Mouse (Mus musculus): ENCODE data around the gene Akap7. TPM values are rescaled to one million over a fixed set of nuclear protein-coding genes. Genes with fewer than 3 reads are reported as not detected.
"Not testable (repeated sequence)": the region's sequence is repeated elsewhere in the genome, so short reads cannot be mapped to it uniquely, and the experiment has no call there.

The Akap7 gene
- polyA plus RNA-seq, 1 experiment from 2014 or later, result 28.5 TPM

GRCm38 (mm10) chr10:25200691-25201090 lies 107.0 kb downstream of the Akap7 start:
- ATAC-seq (replicated peaks; ENCODE audit: insufficient number of reproducible peaks, low FRiP score, low TSS enrichment), result no peak
- no peak overlapping the region for H3K4me3 ChIP-seq (ENCODE audit: low read depth, low read length)
- WGBS (ENCODE audit: insufficient replicate concordance), result 81% methylated on average over 7 of the region's 7 CpGs
- no peak overlapping the region for H3K9ac ChIP-seq (ENCODE audit: low read depth, low read length)
- H3K36me3 ChIP-seq (ENCODE audit: control insufficient read depth, insufficient read depth, low read length), result no peaks in the 10 kb centered on the region
- no peaks in the 10 kb centered on the region for H3K9me3 ChIP-seq (replicated peaks; ENCODE audit: control insufficient read depth, low read length)
- H3K27ac ChIP-seq (ENCODE audit: low read depth, low read length), result no peak overlapping the region
- H3K4me1 ChIP-seq (ENCODE audit: control insufficient read depth, insufficient read depth, low read length), result peaks cover 10% of the 10 kb centered on the region; the same call in 1 of the 2 replicates
- no peaks in the 10 kb centered on the region for H3K27me3 ChIP-seq (ENCODE audit: control insufficient read depth, insufficient read depth, low read length)
- H3K4me2 ChIP-seq, result peak overlapping the region; percentile 87; the same call in 1 of the 2 replicates

GRCm38 (mm10) chr10:25199510-25200353 lies 107.9 kb downstream of the Akap7 start:
- Histone ChIP-seq H3K4me2 (peak overlapping the region; percentile 87), H3K9ac (ENCODE audit: low read depth, low read length) (peak overlapping the region; percentile 64), H3K4me3 (ENCODE audit: low read depth, low read length) (peak overlapping the region; percentile 43), H3K4me1 (ENCODE audit: control insufficient read depth, insufficient read depth, low read length) (peaks cover 10% of the 10 kb centered on the region; the same call in 1 of the 2 replicates), H3K27ac (ENCODE audit: low read depth, low read length) (no peak overlapping the region), H3K36me3 (ENCODE audit: control insufficient read depth, insufficient read depth, low read length) (no peaks in the 10 kb centered on the region), H3K9me3 (replicated peaks; ENCODE audit: control insufficient read depth, low read length) (no peaks in the 10 kb centered on the region), H3K27me3 (ENCODE audit: control insufficient read depth, insufficient read depth, low read length) (no peaks in the 10 kb centered on the region)
- ATAC-seq (replicated peaks; ENCODE audit: insufficient number of reproducible peaks, low FRiP score, low TSS enrichment), result no peak
- whole genome bisulfite sequencing (ENCODE audit: insufficient replicate concordance), result 15% methylated on average over 32 of the region's 32 CpGs

- H3K9ac ChIP-seq (ENCODE audit: low read depth, low read length), result peak overlapping the region; percentile 58; the same call in 1 of the 2 replicates
These were observed 109.1 kb downstream of the Akap7 start for GRCm38 (mm10) chr10:25198575-25198974.

GRCm38 (mm10) chr10:25198048-25198447 lies 109.6 kb downstream of the Akap7 start:
- peak overlapping the region; percentile 87 for H3K4me2 ChIP-seq
- WGBS (ENCODE audit: insufficient replicate concordance), result 47% methylated on average over 9 of the region's 9 CpGs
- no peaks in the 10 kb centered on the region for H3K9me3 ChIP-seq (replicated peaks; ENCODE audit: control insufficient read depth, low read length)
- H3K27me3 ChIP-seq (ENCODE audit: control insufficient read depth, insufficient read depth, low read length), result no peaks in the 10 kb centered on the region
- peaks cover 10% of the 10 kb centered on the region; the same call in 1 of the 2 replicates for H3K4me1 ChIP-seq (ENCODE audit: control insufficient read depth, insufficient read depth, low read length)
- H3K4me3 ChIP-seq (ENCODE audit: low read depth, low read length), result 0 out of 2 replicates have a peak overlapping the region, but pooled peaks have one; percentile 14
- H3K36me3 ChIP-seq (ENCODE audit: control insufficient read depth, insufficient read depth, low read length), result no peaks in the 10 kb centered on the region
- ATAC-seq (replicated peaks; ENCODE audit: insufficient number of reproducible peaks, low FRiP score, low TSS enrichment), result no peak
- H3K27ac ChIP-seq (ENCODE audit: low read depth, low read length), result peak overlapping the region; percentile 50; the same call in 1 of the 2 replicates
- H3K9ac ChIP-seq (ENCODE audit: low read depth, low read length), result 0 out of 2 replicates have a peak overlapping the region, but pooled peaks have one; percentile 58

More at GRCm38 (mm10) chr10:25198575-25198974, 109.1 kb downstream of the Akap7 start:
- Histone ChIP-seq H3K27me3 (ENCODE audit: control insufficient read depth, insufficient read depth, low read length) (no peaks in the 10 kb centered on the region), H3K27ac (ENCODE audit: low read depth, low read length) (peak overlapping the region; percentile 50; the same call in 1 of the 2 replicates), H3K36me3 (ENCODE audit: control insufficient read depth, insufficient read depth, low read length) (no peaks in the 10 kb centered on the region), H3K9me3 (replicated peaks; ENCODE audit: control insufficient read depth, low read length) (no peaks in the 10 kb centered on the region), H3K4me3 (ENCODE audit: low read depth, low read length) (0 out of 2 replicates have a peak overlapping the region, but pooled peaks have one; percentile 14), H3K4me1 (ENCODE audit: control insufficient read depth, insufficient read depth, low read length) (peaks cover 10% of the 10 kb centered on the region; the same call in 1 of the 2 replicates), H3K4me2 (peak overlapping the region; percentile 87)
- WGBS (ENCODE audit: insufficient replicate concordance), result 43% methylated on average over 12 of the region's 12 CpGs
- ATAC-seq (replicated peaks; ENCODE audit: insufficient number of reproducible peaks, low FRiP score, low TSS enrichment), result no peak

GRCm38 (mm10) chr10:25192180-25193073 lies 115.2 kb downstream of the Akap7 start:
- ATAC-seq (replicated peaks; ENCODE audit: insufficient number of reproducible peaks, low FRiP score, low TSS enrichment), result no peak
- H3K4me1 ChIP-seq (ENCODE audit: control insufficient read depth, insufficient read depth, low read length), result no peaks in the 10 kb centered on the region
- H3K4me2 ChIP-seq, result no peak overlapping the region
- 79% methylated on average over 5 of the region's 5 CpGs for WGBS (ENCODE audit: insufficient replicate concordance)
- H3K36me3 ChIP-seq (ENCODE audit: control insufficient read depth, insufficient read depth, low read length), result no peaks in the 10 kb centered on the region
- H3K27me3 ChIP-seq (ENCODE audit: control insufficient read depth, insufficient read depth, low read length), result no peaks in the 10 kb centered on the region
- H3K4me3 ChIP-seq (ENCODE audit: low read depth, low read length), result no peak overlapping the region
- no peak overlapping the region for H3K9ac ChIP-seq (ENCODE audit: low read depth, low read length)
- no peak overlapping the region for H3K27ac ChIP-seq (ENCODE audit: low read depth, low read length)
- H3K9me3 ChIP-seq (replicated peaks; ENCODE audit: control insufficient read depth, low read length), result no peaks in the 10 kb centered on the region

- no peak overlapping the region for H3K27ac ChIP-seq (ENCODE audit: low read depth, low read length)
- no peaks in the 10 kb centered on the region for H3K36me3 ChIP-seq (ENCODE audit: control insufficient read depth, insufficient read depth, low read length)
- no peak overlapping the region for H3K4me2 ChIP-seq
- H3K4me1 ChIP-seq (ENCODE audit: control insufficient read depth, insufficient read depth, low read length), result no peaks in the 10 kb centered on the region
- 85% methylated on average over 4 of the region's 4 CpGs for WGBS (ENCODE audit: insufficient replicate concordance)
- H3K9me3 ChIP-seq (replicated peaks; ENCODE audit: control insufficient read depth, low read length), result no peaks in the 10 kb centered on the region
- no peaks in the 10 kb centered on the region for H3K27me3 ChIP-seq (ENCODE audit: control insufficient read depth, insufficient read depth, low read length)
- no peak overlapping the region for H3K4me3 ChIP-seq (ENCODE audit: low read depth, low read length)
- ATAC-seq (replicated peaks; ENCODE audit: insufficient number of reproducible peaks, low FRiP score, low TSS enrichment), result no peak
- H3K9ac ChIP-seq (ENCODE audit: low read depth, low read length), result no peak overlapping the region
These were observed 116.5 kb downstream of the Akap7 start for GRCm38 (mm10) chr10:25191166-25191565.

GRCm38 (mm10) chr10:25186240-25186639 lies 121.4 kb downstream of the Akap7 start:
- WGBS (ENCODE audit: insufficient replicate concordance), result 45% methylated on average over 9 of the region's 9 CpGs
- not testable (repeated sequence) for H3K27me3 ChIP-seq (ENCODE audit: control insufficient read depth, insufficient read depth, low read length); H3K9ac ChIP-seq (ENCODE audit: low read depth, low read length); H3K4me3 ChIP-seq (ENCODE audit: low read depth, low read length); H3K27ac ChIP-seq (ENCODE audit: low read depth, low read length); ATAC-seq (replicated peaks; ENCODE audit: insufficient number of reproducible peaks, low FRiP score, low TSS enrichment); H3K4me1 ChIP-seq (ENCODE audit: control insufficient read depth, insufficient read depth, low read length); H3K4me2 ChIP-seq; H3K36me3 ChIP-seq (ENCODE audit: control insufficient read depth, insufficient read depth, low read length); H3K9me3 ChIP-seq (replicated peaks; ENCODE audit: control insufficient read depth, low read length)

GRCm38 (mm10) chr10:25185691-25186090 lies 122.0 kb downstream of the Akap7 start:
- H3K9ac ChIP-seq (ENCODE audit: low read depth, low read length), result no peak overlapping the region
- no peaks in the 10 kb centered on the region for H3K4me1 ChIP-seq (ENCODE audit: control insufficient read depth, insufficient read depth, low read length)
- no peak for ATAC-seq (replicated peaks; ENCODE audit: insufficient number of reproducible peaks, low FRiP score, low TSS enrichment)
- no peaks in the 10 kb centered on the region for H3K27me3 ChIP-seq (ENCODE audit: control insufficient read depth, insufficient read depth, low read length)
- H3K36me3 ChIP-seq (ENCODE audit: control insufficient read depth, insufficient read depth, low read length), result no peaks in the 10 kb centered on the region
- WGBS (ENCODE audit: insufficient replicate concordance), result 89% methylated on average over 4 of the region's 4 CpGs
- H3K4me3 ChIP-seq (ENCODE audit: low read depth, low read length), result no peak overlapping the region
- H3K27ac ChIP-seq (ENCODE audit: low read depth, low read length), result no peak overlapping the region
- no peaks in the 10 kb centered on the region for H3K9me3 ChIP-seq (replicated peaks; ENCODE audit: control insufficient read depth, low read length)
- no peak overlapping the region for H3K4me2 ChIP-seq
